Mouse (Mus musculus) heart, embryonic 15.5 days (tissue): ENCODE results near the gene Prss41. TPM values are rescaled to one million over a fixed set of nuclear protein-coding genes. Genes with fewer than 3 reads are reported as not detected.

ENCODE experiments used
- ATAC-seq: fragments of 200-750 bp; cut with Nextera tagmentation; replicated peaks from 2 replicates; pipeline ENCODE4 v1.8.0; 2017; ENCODE audit warnings: low read depth, moderate TSS enrichment; ENCODE audit not compliant: insufficient number of reproducible peaks, insufficient read depth, low FRiP score
- H3K27ac ChIP-seq: fragments of 300-500 bp; sonication (generic); 2 replicates; pipeline ENCODE4 v1.5.1; 2015; ENCODE audit warnings: mild to moderate bottlenecking, inconsistent platforms
- H3K27me3 ChIP-seq: fragments of 300-500 bp; sonication (generic); 2 replicates; pipeline ENCODE4 v1.6.1; 2015; ENCODE audit warnings: inconsistent platforms
- H3K36me3 ChIP-seq: fragments of 300-500 bp; sonication (generic); 2 replicates; pipeline ENCODE4 v1.6.1; 2015; ENCODE audit warnings: mild to moderate bottlenecking, inconsistent platforms
- H3K4me1 ChIP-seq: fragments of 300-500 bp; sonication (generic); replicated peaks from 2 replicates; pipeline ENCODE4 v1.6.1; 2015; ENCODE audit warnings: inconsistent platforms
- H3K4me2 ChIP-seq: fragments of 300-500 bp; sonication (generic); 2 replicates; pipeline ENCODE4 v1.6.1; 2015; ENCODE audit warnings: inconsistent platforms, mild to moderate bottlenecking, moderate library complexity
- H3K4me3 ChIP-seq: fragments of 300-500 bp; sonication (generic); 2 replicates; pipeline ENCODE4 v1.5.1; 2015; ENCODE audit warnings: mild to moderate bottlenecking, inconsistent platforms
- H3K9ac ChIP-seq: fragments of 300-500 bp; sonication (generic); 2 replicates; pipeline ENCODE4 v1.6.1; 2015; ENCODE audit warnings: mild to moderate bottlenecking, inconsistent platforms
- H3K9me3 ChIP-seq: fragments of 300-500 bp; sonication (generic); replicated peaks from 2 replicates; pipeline ENCODE4 v1.6.1; 2016; ENCODE audit warnings: inconsistent platforms
- WGBS: fragments of 180-500 bp; shearing (Covaris S2); methylation state at CpG from one replicate; pipeline ENCODE4 v1.1.7; 2015; ENCODE audit warnings: mixed read lengths; 5-methylcytosine and 5-hydroxymethylcytosine counted together
- polyA plus RNA-seq: library from polyadenylated mRNA; unstranded; fragments of >200 nt; fragmentation: Nextera tagmentation; extraction: Ambion mirVana; gene quantifications from 2 replicates; pipeline ENCODE4 v1.2.1, GENCODE M21; 2015

The Prss41 gene
- polyA plus RNA-seq, 1 experiment from 2014 or later: 0.06 TPM

DNA sequence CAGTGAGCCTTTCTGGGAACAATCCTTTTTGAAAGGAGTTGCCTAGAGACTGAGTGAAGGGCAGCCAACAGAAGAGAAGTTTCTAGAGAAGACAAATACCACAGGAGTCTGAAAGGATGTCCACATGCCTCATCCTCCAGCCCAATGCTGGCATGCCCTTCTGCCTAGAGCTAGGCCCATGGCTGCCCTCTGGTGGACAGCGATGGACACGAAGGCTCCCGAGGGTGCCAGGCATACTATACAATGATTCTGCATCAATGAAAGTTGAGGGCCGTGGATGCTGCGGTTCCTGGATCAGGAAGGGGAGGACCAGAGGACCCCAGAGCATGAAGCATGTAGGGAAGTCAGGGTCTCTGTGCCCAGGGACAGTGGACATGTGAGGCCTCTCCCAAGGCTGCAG, 9.3 kb upstream of the Prss41 start:
- Histone ChIP-seq H3K27me3 (no peaks in the 10 kb centered on the region), H3K36me3 (no peaks in the 10 kb centered on the region), H3K4me3 (no peak overlapping the region), H3K4me2 (no peak overlapping the region), H3K9ac (no peak overlapping the region), H3K9me3 (no peaks in the 10 kb centered on the region), H3K27ac (no peak overlapping the region), H3K4me1 (peaks cover 6% of the 10 kb centered on the region)
- WGBS: 38% methylated on average over 5 of the region's 5 CpGs
- ATAC-seq: no peak

- Histone ChIP-seq H3K4me3 (no peak overlapping the region), H3K36me3 (no peaks in the 10 kb centered on the region), H3K4me2 (no peak overlapping the region), H3K27ac (no peak overlapping the region), H3K9ac (no peak overlapping the region), H3K4me1 (peaks cover 6% of the 10 kb centered on the region), H3K9me3 (no peaks in the 10 kb centered on the region), H3K27me3 (no peaks in the 10 kb centered on the region)
- WGBS: 47% methylated on average over 18 of the region's 19 CpGs
- ATAC-seq: no peak; the same call in 1 of the 2 replicates
These were observed 7.1 kb upstream of the Prss41 start for GRCm38 (mm10) chr17:23850853-23851749.

DNA sequence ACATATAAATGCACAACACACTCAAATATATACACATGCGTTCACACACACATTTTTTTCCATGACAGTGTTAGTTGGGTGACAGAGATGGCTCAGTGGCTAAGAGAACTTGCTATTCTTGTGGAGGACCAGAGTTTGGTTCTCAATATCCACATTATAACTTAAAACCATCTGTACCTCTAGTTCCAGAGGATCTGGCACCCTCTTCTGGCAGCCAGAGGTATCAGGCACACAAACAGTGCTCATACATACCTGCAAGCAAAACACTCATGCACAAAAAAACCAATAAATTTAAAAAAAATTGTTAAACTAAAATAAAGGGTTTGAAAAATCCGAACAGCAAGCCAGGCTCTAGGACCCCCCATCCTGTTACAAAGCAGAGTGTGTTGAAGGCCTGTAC, 6.1 kb upstream of the Prss41 start:
- H3K27ac ChIP-seq: no peak overlapping the region
- H3K36me3 ChIP-seq: no peaks in the 10 kb centered on the region
- H3K4me2 ChIP-seq: no peak overlapping the region
- H3K4me3 ChIP-seq: no peak overlapping the region
- H3K27me3 ChIP-seq: no peaks in the 10 kb centered on the region
- no peak overlapping the region for H3K9ac ChIP-seq
- 65% methylated on average over 2 of the region's 2 CpGs for WGBS
- no peak for ATAC-seq
- peaks cover 6% of the 10 kb centered on the region for H3K4me1 ChIP-seq
- no peaks in the 10 kb centered on the region for H3K9me3 ChIP-seq

DNA sequence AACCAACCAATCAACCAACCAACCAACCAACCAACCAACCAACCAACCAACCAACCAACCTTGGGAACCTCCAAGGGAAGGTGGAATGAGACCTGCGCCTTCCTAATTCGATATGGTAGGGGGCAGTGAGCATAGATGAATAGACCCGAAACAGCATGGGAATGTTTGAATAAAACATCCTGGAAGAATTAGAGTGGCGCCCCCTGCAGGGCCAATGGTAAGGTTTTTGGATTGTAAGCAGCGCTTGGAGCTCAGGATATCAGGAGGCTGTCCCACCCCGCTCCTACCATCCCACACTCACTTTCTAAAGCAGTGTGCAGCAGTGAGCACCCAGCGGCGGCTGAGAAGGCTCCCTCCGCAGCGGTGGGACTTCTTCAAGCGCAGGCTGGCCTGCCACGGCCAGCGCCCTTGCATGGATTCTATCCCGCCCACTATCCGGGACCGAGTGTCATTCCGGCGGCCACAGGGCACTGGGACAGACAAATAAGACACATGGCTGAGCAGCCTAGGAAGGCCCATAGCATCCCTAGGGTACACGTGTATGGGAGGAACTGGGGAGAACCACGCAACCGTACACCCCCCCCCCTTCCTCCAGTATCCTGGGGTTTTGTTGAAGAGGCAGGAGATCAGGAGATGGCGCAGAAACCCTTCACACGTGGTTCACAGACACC, 696 bp downstream of the Prss41 start:
- H3K27me3 ChIP-seq: peaks cover 13% of the 10 kb centered on the region
- WGBS: 43% methylated on average over 23 of the region's 23 CpGs
- no peak for ATAC-seq
- no peaks in the 10 kb centered on the region for H3K9me3 ChIP-seq
- H3K4me2 ChIP-seq: 0 out of 2 replicates have a peak overlapping the region, but pooled peaks have one; percentile 42
- 0 out of 2 replicates have a peak overlapping the region, but pooled peaks have one; percentile 0 for H3K4me3 ChIP-seq
- H3K4me1 ChIP-seq: 0 out of 2 replicates have a peak, but pooled peaks cover 2% of the 10 kb centered on the region
- no peaks in the 10 kb centered on the region for H3K36me3 ChIP-seq
- H3K27ac ChIP-seq: no peak overlapping the region
- H3K9ac ChIP-seq: no peak overlapping the region

DNA sequence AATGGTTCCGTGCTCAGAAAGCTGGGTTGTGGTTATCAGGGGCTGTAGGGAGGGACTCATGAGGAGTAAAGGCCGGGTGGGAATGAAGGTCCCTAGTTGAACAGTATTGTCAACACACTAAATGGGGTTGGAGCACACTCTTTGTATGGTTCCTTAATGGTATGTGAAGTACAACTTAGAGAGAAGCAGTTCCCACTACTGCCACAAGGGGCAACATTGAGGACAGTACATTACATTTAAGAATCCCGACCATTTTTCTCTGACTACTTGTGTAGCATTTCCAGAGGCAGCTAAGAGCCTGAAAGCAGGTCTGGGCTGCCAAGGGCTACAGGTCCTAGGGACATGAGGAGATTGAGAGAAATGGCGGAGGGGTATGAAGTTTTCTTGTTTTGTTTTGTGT, 2.8 kb downstream of the Prss41 start:
- Histone ChIP-seq H3K4me1 (0 out of 2 replicates have a peak, but pooled peaks cover 2% of the 10 kb centered on the region), H3K4me3 (no peak overlapping the region), H3K9me3 (no peaks in the 10 kb centered on the region), H3K9ac (no peak overlapping the region), H3K27ac (no peak overlapping the region), H3K27me3 (peaks cover 26% of the 10 kb centered on the region), H3K4me2 (no peak overlapping the region), H3K36me3 (no peaks in the 10 kb centered on the region)
- WGBS: 33% methylated on average over 4 of the region's 4 CpGs
- ATAC-seq: no peak

DNA sequence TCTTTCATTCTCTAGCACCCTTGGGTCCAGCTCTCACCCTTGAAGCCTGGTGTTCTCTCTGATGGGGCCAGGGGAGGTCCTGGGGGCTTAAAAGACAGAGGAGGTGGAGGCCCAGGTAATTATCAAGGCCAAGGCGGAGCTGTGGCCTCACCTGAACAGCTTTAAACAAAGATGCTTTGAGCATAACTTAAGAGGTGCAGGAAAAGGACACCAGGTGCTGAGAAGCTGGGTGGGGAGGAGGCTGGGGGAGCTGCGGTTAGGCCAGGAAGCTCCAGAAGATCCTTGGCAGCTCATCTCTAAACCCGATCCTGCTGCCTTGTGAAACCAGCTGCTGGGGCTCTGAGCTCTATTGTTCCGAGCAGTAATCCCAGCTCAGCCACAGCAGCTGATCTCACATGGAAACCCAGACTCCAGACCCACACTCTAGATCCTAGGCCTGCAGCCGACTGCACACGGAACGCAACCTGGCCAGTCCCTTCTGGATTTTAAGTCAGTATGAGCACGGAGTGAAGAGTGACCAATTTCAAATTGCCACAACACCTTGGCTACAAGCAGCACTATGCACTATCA, 7.9 kb downstream of the Prss41 start, which contains the start of gene Prss33:
Prss33 (minus strand) TSS at position 51 of the 570 bp plus-strand sequence.
- Histone ChIP-seq H3K9me3 (no peaks in the 10 kb centered on the region), H3K9ac (no peak within 1 kb of the TSS), H3K4me1 (no peaks in the 10 kb centered on the region), H3K4me2 (no peak within 1 kb of the TSS), H3K36me3 (no peaks in the 10 kb centered on the region), H3K4me3 (no peak within 1 kb of the TSS), H3K27me3 (peaks cover 59% of the 10 kb centered on the region), H3K27ac (no peak within 1 kb of the TSS)
- no peak for ATAC-seq
- 78% methylated on average over 8 of the region's 8 CpGs for WGBS

DNA sequence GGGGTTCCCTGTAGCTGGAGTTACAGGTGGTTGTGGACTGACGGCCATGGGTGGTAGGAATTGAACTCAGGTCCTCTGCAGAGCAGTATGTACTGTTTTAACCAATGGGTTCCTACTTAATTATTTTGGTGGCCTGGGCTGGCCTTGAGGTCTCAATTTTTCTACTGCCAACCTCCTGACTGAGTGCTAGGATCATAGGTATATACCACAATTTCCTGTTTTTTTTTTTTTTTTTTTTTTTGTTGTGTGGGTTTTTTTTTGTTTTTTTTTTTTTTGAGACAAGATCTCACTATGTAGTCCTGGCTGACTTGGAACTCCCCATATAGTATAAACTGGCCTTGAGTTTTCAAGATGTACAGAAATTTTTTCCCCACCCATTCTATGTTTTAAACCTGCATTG, 12.8 kb downstream of the Prss41 start:
- no peak overlapping the region for H3K4me2 ChIP-seq
- H3K27ac ChIP-seq: no peak overlapping the region
- no peak overlapping the region for H3K4me3 ChIP-seq
- 91% methylated on average over 1 of the region's 1 CpGs for WGBS
- no peak for ATAC-seq
- no peak overlapping the region for H3K9ac ChIP-seq
- peaks cover 5% of the 10 kb centered on the region for H3K36me3 ChIP-seq
- H3K27me3 ChIP-seq: peaks cover 60% of the 10 kb centered on the region
- peaks cover 18% of the 10 kb centered on the region for H3K4me1 ChIP-seq
- no peaks in the 10 kb centered on the region for H3K9me3 ChIP-seq

DNA sequence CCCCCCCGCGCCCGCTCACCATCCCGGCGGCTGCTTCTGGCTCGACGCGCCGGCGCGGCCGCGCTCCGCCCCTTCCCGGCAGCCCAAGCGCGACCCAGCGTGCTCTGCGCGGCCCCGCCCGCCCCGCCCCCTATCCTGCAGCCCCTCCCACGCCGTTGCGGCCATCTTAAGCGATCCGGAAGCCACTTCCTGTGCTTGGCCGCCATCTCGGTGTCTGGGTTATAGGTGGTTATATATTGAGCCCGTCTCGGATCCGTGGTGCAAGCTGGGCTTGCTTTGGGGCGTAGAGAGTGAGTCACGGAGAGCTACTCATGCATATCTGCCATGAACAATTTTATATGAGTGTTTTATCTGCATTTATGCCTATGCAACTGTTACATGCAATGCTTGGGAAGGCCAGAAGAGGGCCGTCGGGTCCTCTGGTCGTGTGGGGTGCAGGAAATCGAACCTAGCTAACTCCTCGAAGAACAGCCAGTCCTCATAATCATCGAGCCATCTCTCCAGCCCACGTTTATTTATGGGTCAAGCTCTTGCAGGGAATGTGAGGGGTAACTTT, 14.8 kb downstream of the Prss41 start, which contains the start of gene Elob:
Elob (minus strand) TSS at position 73 of the 556 bp plus-strand sequence.
- H3K27me3 ChIP-seq: peaks cover 40% of the 10 kb centered on the region
- peak within 1 kb of the TSS; percentile 82 for H3K27ac ChIP-seq
- H3K4me2 ChIP-seq: peak within 1 kb of the TSS; percentile 83
- no peaks in the 10 kb centered on the region for H3K9me3 ChIP-seq
- peak within 1 kb of the TSS; percentile 84 for H3K4me3 ChIP-seq
- peak within 1 kb of the TSS; percentile 76 for H3K9ac ChIP-seq
- peaks cover 25% of the 10 kb centered on the region for H3K36me3 ChIP-seq
- under 1% methylated on average over 41 of the region's 42 CpGs for WGBS
- H3K4me1 ChIP-seq: peaks cover 18% of the 10 kb centered on the region
- peak; percentile 94 for ATAC-seq

GRCm38 (mm10) chr17:23828271-23829001, 15.5 kb downstream of the Prss41 start:
- H3K9me3 ChIP-seq: no peaks in the 10 kb centered on the region
- H3K4me3 ChIP-seq: peak overlapping the region; percentile 84
- peak; percentile 80 for ATAC-seq
- H3K4me1 ChIP-seq: peaks cover 18% of the 10 kb centered on the region
- peak overlapping the region; percentile 82 for H3K27ac ChIP-seq
- under 1% methylated on average over 47 of the region's 47 CpGs for WGBS
- peaks cover 31% of the 10 kb centered on the region for H3K36me3 ChIP-seq
- peak overlapping the region; percentile 76 for H3K9ac ChIP-seq
- H3K4me2 ChIP-seq: peak overlapping the region; percentile 83
- H3K27me3 ChIP-seq: peaks cover 34% of the 10 kb centered on the region

DNA sequence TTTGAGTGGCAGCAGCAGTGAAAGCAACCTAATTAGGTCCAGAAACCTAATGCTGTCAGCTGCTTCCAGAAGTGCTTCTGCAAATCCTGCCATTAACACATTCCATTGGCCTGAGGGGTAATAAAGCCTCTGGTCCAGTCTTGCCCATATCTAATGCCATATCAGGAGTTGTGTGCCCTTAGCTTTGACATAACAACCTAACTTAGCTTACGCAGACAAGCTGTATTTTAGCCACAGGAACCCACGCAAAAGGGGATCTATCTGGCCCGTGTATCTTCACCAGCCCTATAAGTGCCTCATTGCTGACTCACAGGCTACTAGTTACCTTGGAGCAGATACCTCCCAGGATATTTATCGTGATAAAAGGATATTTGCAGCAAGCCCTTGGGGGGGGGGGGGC, 18.4 kb downstream of the Prss41 start:
- no peak overlapping the region for H3K27ac ChIP-seq
- no peak overlapping the region for H3K4me3 ChIP-seq
- peaks cover 18% of the 10 kb centered on the region for H3K4me1 ChIP-seq
- no peak for ATAC-seq
- peaks cover 59% of the 10 kb centered on the region for H3K36me3 ChIP-seq
- WGBS: 83% methylated on average over 4 of the region's 4 CpGs
- H3K9ac ChIP-seq: no peak overlapping the region
- no peak overlapping the region for H3K4me2 ChIP-seq
- peaks cover 8% of the 10 kb centered on the region for H3K27me3 ChIP-seq
- H3K9me3 ChIP-seq: no peaks in the 10 kb centered on the region
